Mouse (Mus musculus): ENCODE results near the gene Prune2. TPM values are rescaled to one million over a fixed set of nuclear protein-coding genes. Genes with fewer than 3 reads are reported as not detected.
A peak's percentile ranks its signal among the peaks of the same experiment; 100 is the strongest.

The Prune2 gene
- total RNA-seq, 2 experiments from 2014 or later, result 28.0 to 34.7 TPM

GRCm38 (mm10) chr19:17108782-17109181, 152.9 kb downstream of the Prune2 start:
- DNase-seq (ENCODE audit: low spot score in 2 of 2), result no peak

DNA sequence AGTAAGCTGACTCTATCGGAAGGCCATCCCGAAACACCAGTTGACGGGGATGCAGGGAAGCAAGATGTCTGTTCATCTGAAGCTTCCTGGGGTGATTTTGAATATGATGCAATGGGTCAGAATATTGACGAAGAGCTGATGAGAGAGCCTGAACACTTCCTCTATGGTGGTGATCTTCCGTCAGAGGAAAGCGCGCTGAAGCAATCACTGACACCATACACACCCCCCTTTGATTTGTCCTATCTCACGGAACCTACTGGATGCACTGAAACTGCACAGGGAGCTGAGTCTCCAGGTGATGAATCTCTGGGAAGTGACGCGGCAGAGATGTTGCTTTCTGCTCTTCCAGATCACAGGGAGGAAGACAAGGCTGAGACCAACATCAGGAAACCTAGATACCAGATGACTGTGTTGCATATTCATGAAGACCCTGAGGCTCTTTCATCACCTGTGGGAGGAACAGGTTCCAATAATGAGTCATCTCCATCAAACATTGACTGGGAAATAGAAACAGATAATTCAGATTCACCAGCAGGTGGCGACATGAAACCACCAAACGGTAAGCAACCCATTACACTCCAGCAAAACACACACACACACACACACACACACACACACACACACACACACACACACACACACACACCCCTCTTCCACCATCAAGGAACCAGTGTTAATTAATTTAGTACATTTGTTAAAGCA, 168.3 kb downstream of the Prune2 start:
- DNase-seq (ENCODE audit: low spot score in 2 of 2), result peak; percentile 37 to 38

GRCm38 (mm10) chr19:17125380-17125779, 169.5 kb downstream of the Prune2 start:
- no peak for DNase-seq (ENCODE audit: low spot score in 2 of 2)

GRCm38 (mm10) chr19:17130544-17130943, 174.6 kb downstream of the Prune2 start:
- no peak for DNase-seq (ENCODE audit: low spot score in 2 of 2)

DNA sequence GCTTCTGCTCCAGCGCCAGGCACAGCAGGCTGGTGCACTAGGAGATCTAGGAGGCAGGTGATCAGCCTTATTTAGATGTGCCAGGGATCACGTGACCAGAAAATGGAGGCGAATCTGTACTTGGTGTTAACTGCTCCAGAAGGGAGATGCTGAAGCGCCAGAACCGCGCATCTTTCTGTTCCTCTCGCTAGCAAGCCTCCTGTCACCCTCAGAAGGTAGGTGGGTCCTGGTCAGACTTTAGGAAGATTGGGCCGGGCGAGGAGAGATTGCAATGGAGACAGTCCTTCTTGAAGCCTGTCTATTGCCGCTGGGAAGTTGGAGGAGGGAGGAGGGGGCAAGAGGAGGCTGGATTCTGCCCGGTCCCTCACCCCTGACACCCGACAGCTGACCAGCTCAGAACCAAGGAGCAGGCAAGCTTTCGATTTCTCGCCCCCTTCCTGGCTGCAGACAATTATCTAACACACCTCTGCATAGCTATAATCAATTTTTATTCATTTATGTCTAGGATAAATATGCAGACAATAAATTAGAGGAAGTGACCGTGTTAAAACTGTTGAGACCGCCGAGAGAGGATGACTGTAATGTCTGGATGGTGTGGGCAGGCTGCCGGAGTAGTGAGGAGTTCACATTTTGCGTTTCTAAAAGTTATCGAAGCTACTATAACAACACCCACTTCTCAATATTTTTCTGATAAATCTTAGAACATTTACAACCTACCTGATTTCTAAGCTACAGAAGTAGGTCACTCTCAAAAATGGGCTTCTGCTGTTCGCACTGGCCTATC, 181.0 kb downstream of the Prune2 start:
- DNase-seq (ENCODE audit: low spot score in 2 of 2), result no peak

DNA sequence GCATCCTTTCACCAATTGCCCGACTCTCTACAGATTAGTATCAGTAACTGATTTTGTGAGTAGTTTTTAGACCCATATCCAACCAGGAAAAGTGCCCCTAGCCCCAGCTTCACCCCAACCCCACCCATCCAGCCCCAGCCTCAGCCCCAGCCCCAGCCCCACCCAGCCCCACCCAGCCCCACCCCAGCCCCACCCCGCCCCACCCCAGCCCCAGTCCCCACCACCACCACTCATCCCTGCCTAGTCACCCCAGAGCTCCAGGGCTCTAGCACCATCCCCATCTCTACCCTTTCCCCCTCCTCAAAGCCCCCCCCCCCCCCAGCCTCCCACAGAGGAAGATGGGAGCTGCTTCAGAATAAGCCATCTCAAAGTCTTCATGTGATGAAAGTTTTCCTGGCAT, 181.7 kb downstream of the Prune2 start:
- DNase-seq (ENCODE audit: low spot score in 2 of 2), result no peak

GRCm38 (mm10) chr19:17138144-17138915, 182.4 kb downstream of the Prune2 start:
- no peak for DNase-seq (ENCODE audit: low spot score in 2 of 2)

- no peak for DNase-seq (ENCODE audit: low spot score in 2 of 2)
Observed at GRCm38 (mm10) chr19:17140016-17140914, 184.3 kb downstream of the Prune2 start.

- DNase-seq (ENCODE audit: low spot score in 2 of 2), result no peak
Observed at GRCm38 (mm10) chr19:17143245-17143644, 187.3 kb downstream of the Prune2 start.

- DNase-seq (ENCODE audit: low spot score in 2 of 2), result no peak
Observed at GRCm38 (mm10) chr19:17144205-17144604, 188.3 kb downstream of the Prune2 start.

GRCm38 (mm10) chr19:17150064-17150463, 194.1 kb downstream of the Prune2 start:
- no peak for DNase-seq (ENCODE audit: low spot score in 2 of 2)

- DNase-seq (ENCODE audit: low spot score in 2 of 2), result no peak
Observed at GRCm38 (mm10) chr19:17151781-17152180, 195.9 kb downstream of the Prune2 start.

DNA sequence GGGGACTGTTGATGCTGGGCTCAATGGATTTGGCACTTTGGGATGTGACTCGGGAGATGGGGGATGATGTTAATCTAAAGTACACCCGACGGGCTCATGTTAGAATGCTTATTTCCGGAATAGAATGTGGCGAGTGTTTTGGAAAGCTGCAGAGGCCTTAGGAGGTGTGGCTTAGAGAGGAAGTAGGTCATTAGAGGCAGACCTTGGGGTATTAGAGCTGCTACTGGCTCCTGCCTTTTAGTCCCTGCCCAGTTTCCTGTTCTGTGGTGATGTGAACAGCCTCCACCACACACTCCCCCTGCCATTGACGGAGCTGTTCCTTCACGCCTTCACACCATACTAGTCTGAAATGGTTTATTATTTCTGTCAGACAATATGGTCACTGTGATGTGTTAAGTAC, 196.5 kb downstream of the Prune2 start:
- DNase-seq (ENCODE audit: low spot score in 2 of 2), result no peak

DNA sequence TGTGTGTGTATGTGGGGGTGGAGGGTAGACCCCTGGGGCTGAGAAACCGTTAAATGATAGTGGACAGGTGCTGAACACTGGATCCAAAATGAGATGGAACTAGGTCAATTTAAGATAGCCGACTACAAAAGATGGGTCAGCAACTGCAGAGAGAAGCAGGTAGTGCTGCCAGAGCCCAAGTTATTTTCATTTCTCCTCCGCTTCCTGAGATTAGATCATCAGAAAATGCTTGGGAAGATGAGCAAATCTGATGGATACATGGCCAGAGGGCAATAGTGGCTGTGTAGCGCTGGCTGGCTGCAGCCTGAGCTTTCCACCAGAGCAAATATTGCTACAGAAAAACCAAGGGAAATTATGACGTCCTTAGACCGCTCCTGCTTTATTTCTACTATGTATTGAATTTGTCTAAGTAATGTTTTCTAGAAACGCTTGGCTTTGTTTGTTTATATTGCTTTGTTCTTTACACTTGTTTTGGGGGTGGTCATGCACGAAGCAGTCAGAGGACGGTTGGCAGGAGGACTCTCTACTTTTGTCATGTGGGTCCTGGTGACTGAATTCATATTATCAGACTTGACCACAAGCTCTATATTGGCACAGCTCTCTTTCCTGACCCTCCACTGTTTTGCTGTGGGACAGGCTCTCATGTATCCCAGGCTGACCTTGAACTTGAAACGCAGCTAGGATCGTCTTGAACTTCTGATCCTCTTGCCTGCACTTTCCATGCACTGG, 198.2 kb downstream of the Prune2 start:
- DNase-seq (ENCODE audit: low spot score in 2 of 2), result no peak

DNA sequence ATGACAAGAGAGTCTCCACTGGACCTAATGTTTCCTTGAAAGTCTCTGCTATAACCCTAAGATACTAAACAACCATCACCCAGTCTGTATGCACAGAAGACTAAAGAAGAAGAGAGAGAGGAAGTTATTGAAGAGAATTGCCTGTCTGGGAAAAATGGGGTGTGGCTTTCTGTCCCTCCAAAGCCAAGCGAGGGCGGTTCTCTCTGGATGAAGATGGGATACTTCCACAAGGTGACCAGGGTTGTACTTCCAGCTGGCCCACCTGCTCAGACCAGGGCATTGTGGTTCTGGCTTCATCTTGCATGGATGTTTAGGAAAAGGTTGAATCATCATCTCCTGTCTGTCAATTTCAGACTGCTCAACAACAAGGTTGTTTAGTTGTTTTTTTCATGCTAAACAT, 199.3 kb downstream of the Prune2 start:
- DNase-seq (ENCODE audit: low spot score in 2 of 2), result no peak

DNA sequence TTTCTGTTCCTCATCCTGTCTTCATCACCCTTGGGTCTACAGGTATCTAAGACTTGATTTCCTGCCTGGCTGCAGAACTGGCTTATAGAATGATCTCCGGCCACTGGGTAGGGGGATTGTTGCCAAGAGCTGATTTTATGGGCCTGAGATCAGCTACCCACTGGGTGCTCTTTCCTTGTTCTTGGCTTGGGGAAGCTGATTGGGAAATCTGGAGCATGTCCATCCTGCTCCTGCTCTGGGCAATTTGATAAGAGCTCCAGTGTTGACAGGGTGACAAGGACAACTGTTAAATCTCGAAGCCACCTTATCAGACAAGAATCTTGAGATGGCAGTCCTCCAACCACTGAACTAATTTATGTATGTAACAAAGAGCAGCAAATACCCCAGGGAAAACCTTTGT, 203.8 kb downstream of the Prune2 start:
- DNase-seq (ENCODE audit: low spot score in 2 of 2), result no peak

DNA sequence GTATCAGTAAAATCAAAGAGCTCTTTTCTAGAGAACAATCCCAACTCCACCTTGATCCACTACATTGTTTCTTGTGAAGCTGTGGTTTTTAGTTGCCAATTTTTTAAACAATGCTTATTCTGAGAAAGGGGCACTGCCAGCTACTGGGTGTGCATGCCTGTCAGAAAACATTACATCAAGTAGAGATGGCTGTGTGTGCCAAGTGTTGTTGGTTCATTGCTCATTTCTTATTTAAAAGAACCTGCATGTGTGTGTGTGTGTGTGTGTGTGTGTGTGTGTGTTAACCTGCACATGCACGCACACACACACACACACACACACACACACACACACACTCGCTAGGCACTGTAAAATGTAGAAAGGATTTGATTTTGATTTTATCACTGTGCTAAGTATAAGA, 204.3 kb downstream of the Prune2 start:
- DNase-seq (ENCODE audit: low spot score in 2 of 2), result no peak

GRCm38 (mm10) chr19:17163511-17163953, 207.6 kb downstream of the Prune2 start:
- DNase-seq (ENCODE audit: low spot score in 2 of 2), result no peak

DNA sequence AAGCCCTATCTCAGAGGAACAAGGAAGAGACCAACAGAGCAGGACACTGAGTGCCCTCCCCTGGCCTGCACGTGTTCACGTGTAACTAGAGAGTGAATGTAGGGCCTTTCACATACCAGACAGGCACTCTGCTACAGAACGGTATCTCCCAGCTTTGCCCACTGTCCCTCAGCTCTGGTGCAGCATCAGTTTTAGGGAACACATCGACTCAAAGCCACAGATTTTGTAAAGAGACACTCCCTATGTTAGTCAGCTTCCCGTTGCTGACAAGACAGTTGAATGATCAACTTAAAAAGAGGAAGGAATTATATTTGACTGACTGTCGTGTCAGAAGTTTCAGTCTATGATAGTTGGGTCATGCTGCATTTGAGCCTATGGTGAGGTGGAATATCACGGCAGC, 210.4 kb downstream of the Prune2 start:
- no peak for DNase-seq (ENCODE audit: low spot score in 2 of 2)

DNA sequence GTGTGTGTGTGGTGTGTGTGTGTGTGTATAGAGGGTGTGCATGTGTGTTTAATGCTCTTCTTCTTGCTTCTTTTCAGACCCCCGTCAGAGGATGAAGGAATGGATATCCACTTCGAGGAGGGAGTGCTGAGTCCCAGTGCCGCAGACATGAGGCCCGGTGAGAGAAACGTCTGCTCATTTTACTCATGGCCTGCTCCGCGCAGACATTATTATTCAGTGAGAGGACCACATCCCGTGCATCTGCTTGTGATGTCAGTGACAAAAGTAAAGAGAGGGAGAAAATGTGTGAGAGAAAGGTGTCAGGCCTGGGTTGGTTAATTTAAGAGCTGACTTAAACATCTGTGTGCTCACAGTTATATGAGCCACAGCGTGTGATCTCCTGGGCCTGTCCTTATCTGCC, 212.3 kb downstream of the Prune2 start:
- DNase-seq (ENCODE audit: low spot score in 2 of 2), result no peak
